In the genomic region with DNA sequence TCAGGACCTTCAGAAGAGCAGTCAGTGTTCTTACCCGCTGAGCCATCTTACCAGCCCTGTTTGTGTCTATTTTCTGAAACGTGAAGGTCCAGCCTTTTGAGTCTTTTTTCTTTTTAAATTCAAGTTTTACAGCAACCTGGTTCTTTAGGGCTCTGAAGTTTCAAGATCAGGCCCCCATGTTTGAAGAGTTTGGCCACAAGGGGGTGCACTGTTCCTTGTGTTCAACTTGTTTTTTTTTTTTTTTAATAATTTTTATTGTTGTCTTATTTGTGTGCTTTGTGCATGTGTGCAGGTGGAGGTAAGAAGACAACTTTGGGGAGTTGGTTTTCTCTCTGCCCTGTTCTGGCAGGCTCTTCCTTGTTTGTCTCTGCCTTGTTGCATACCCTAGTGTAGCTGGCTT, we compare ENCODE assay signal across 9 mouse cellular contexts. TPM values are rescaled to one million over a fixed set of nuclear protein-coding genes. Genes with fewer than 3 reads are reported as not detected.
DNase-seq lines count a peak whose midpoint lies in the region; ATAC-seq and TF ChIP-seq lines count a peak whose summit lies in the region.
"Had no signal": no experiment of that assay in that cellular context is flagged by ENCODE, and none has a peak within 500 bp of the region (broad histone marks: within the 10 kb centered on the region; RNA-seq: fewer than 3 reads in every experiment).

No protein-coding gene starts in this region.

- no peaks in the 10 kb centered on the region for H3K27me3 ChIP-seq in forebrain, embryonic 11.5 days (ENCODE audit: control insufficient read depth, insufficient read depth, low read length)
- H3K27me3 ChIP-seq in forebrain, embryonic 13.5 days = no peaks in the 10 kb centered on the region
- peaks cover 10% of the 10 kb centered on the region for H3K27me3 ChIP-seq in E14TG2a.4 (ENCODE audit: insufficient read depth, low read length)
- H3K27me3 ChIP-seq in splenic B cell, adult 2 months (ENCODE audit: control insufficient read depth, insufficient read depth, low read length, poor library complexity, severe bottlenecking) = no peaks in the 10 kb centered on the region
- H3K27me3 ChIP-seq: limb, embryonic 15.5 days had no signal

- peak; percentile 53 for DNase-seq in forebrain, embryonic 11.5 days (ENCODE audit: low spot score)
- peak; percentile 46 for DNase-seq in left cerebral cortex, postnatal 4 days
- no peak for DNase-seq in left cerebral cortex, postnatal 36 days (ENCODE audit: low spot score in 2 of 2)
- peak; percentile 71 for DNase-seq in embryo, embryonic 11 days
- peak; percentile 73 for DNase-seq in splenic B cell, adult 2 months (ENCODE audit: low read depth, low spot score)
- DNase-seq in urinary bladder, adult 2 months (ENCODE audit: low spot score) = no peak

- TF ChIP-seq CTCF in E14TG2a.4 (conservative IDR thresholded peaks at IDR 0.05; ENCODE audit: low read length) = peak; percentile 55

- no peak for ATAC-seq in forebrain, embryonic 11.5 days (replicated peaks; ENCODE audit: low FRiP score)
- no peak for ATAC-seq in forebrain, embryonic 13.5 days

- H3K4me1 ChIP-seq in forebrain, embryonic 11.5 days (replicated peaks; ENCODE audit: control insufficient read depth, insufficient read depth, low read length) = no peaks in the 10 kb centered on the region
- peaks cover 3% of the 10 kb centered on the region; the same call in 1 of the 2 replicates for H3K4me1 ChIP-seq in forebrain, embryonic 13.5 days
- H3K4me1 ChIP-seq in E14TG2a.4 (replicated peaks; ENCODE audit: low read depth, low read length) = peaks cover 6% of the 10 kb centered on the region

- no peak overlapping the region for H3K27ac ChIP-seq in forebrain, embryonic 11.5 days (ENCODE audit: low read depth, low read length)
- H3K27ac ChIP-seq in forebrain, embryonic 13.5 days = no peak overlapping the region
- H3K27ac ChIP-seq: limb, embryonic 15.5 days had no signal

- WGBS in forebrain, embryonic 11.5 days = 49% methylated on average over 2 of the region's 2 CpGs
- 22% methylated on average over 2 of the region's 2 CpGs for WGBS in forebrain, embryonic 13.5 days

- no peaks in the 10 kb centered on the region for H3K36me3 ChIP-seq in forebrain, embryonic 11.5 days (ENCODE audit: control insufficient read depth, insufficient read depth, low read length)
- no peaks in the 10 kb centered on the region for H3K36me3 ChIP-seq in forebrain, embryonic 13.5 days (ENCODE audit: poor library complexity, severe bottlenecking)
- H3K36me3 ChIP-seq in E14TG2a.4 (ENCODE audit: insufficient read depth, low read length) = no peaks in the 10 kb centered on the region
- H3K36me3 ChIP-seq in splenic B cell, adult 2 months (ENCODE audit: control insufficient read depth, insufficient read depth, low read length, poor library complexity, severe bottlenecking) = no peaks in the 10 kb centered on the region
- H3K36me3 ChIP-seq: limb, embryonic 15.5 days had no signal

- no peak overlapping the region for H3K4me3 ChIP-seq in forebrain, embryonic 11.5 days (ENCODE audit: low read depth, low read length)
- no peak overlapping the region for H3K4me3 ChIP-seq in forebrain, embryonic 13.5 days
- H3K4me3 ChIP-seq in E14TG2a.4 (replicated peaks; ENCODE audit: low read length) = no peak overlapping the region
- H3K4me3 ChIP-seq: limb, embryonic 15.5 days had no signal

- H3K4me2 ChIP-seq in forebrain, embryonic 11.5 days (ENCODE audit: low read depth, low read length, severe bottlenecking) = no peak overlapping the region
- no peak overlapping the region for H3K4me2 ChIP-seq in forebrain, embryonic 13.5 days
- H3K4me2 ChIP-seq: limb, embryonic 15.5 days had no signal

- no peaks in the 10 kb centered on the region for H3K9me3 ChIP-seq in forebrain, embryonic 11.5 days (ENCODE audit: control insufficient read depth, low read length)
- no peaks in the 10 kb centered on the region for H3K9me3 ChIP-seq in forebrain, embryonic 13.5 days (replicated peaks)
- no peaks in the 10 kb centered on the region for H3K9me3 ChIP-seq in E14TG2a.4 (ENCODE audit: low read length)
- H3K9me3 ChIP-seq: limb, embryonic 15.5 days had no signal

- intact Hi-C loops in left cerebral cortex, postnatal 4 days (cut with DNase I) = loop anchor here (2.0 kb wide), 1 partner anchor 92 kb away; no protein-coding TSS in a partner anchor
- intact Hi-C loops in left cerebral cortex, postnatal 36 days (cut with DNase I) = no loop called here

- no peak overlapping the region for H3K9ac ChIP-seq in forebrain, embryonic 11.5 days (ENCODE audit: low read length)
- no peak overlapping the region for H3K9ac ChIP-seq in forebrain, embryonic 13.5 days
- H3K9ac ChIP-seq: limb, embryonic 15.5 days had no signal

RNA-seq across cellular contexts. Expression of a gene that starts 4.5 kb away (rescaled TPM):
- polyA plus RNA-seq in forebrain, embryonic 11.5 days (2014; fragmentation: Nextera tagmentation; extraction: Ambion mirVana) = 24.7 and 25.9 TPM in 2 replicates
- 13.8 and 17.3 TPM in 2 replicates for polyA plus RNA-seq in forebrain, embryonic 13.5 days (2015; fragmentation: Nextera tagmentation; extraction: Ambion mirVana)
- total RNA-seq in left cerebral cortex, postnatal 4 days (2021) = 10 to 100 TPM; 40.0 to 42.2 TPM
- total RNA-seq in left cerebral cortex, postnatal 36 days (2021) = 10 to 100 TPM; 48.3 to 62.3 TPM
- 21.0 and 23.9 TPM in 2 replicates for polyA plus RNA-seq in urinary bladder, adult 2 months (2012; rRNA removed)

RNA-seq across cellular contexts. Expression of a gene that starts 31.1 kb away (rescaled TPM):
- polyA plus RNA-seq in forebrain, embryonic 11.5 days (2014; fragmentation: Nextera tagmentation; extraction: Ambion mirVana) = 1.1 and 1.4 TPM in 2 replicates
- 1.9 and 2.1 TPM in 2 replicates for polyA plus RNA-seq in forebrain, embryonic 13.5 days (2015; fragmentation: Nextera tagmentation; extraction: Ambion mirVana)
- total RNA-seq in left cerebral cortex, postnatal 4 days (2021) = 1 to 10 TPM; 3.8 TPM
- total RNA-seq in left cerebral cortex, postnatal 36 days (2021) = 1 to 10 TPM; 6.3 TPM
- 0.40 and 0.50 TPM in 2 replicates for polyA plus RNA-seq in urinary bladder, adult 2 months (2012; rRNA removed)

Comparison
In these comparisons a context has a peak if more than half of its experiments do, and no peak if none do; other contexts are left out.
1. DNase-seq: peak in forebrain, embryonic 11.5 days (single experiment), left cerebral cortex, postnatal 4 days (single experiment), embryo, embryonic 11 days (single experiment) and splenic B cell, adult 2 months (single experiment); none in left cerebral cortex, postnatal 36 days (0 of 2) and urinary bladder, adult 2 months (single experiment).